Mouse (Mus musculus) liver, embryonic 16.5 days (tissue): ENCODE measurements around the gene Cenpm. TPM values are rescaled to one million over a fixed set of nuclear protein-coding genes. Genes with fewer than 3 reads are reported as not detected.
A peak's percentile ranks its signal among the peaks of the same experiment; 100 is the strongest.

Source experiments
- ATAC-seq: fragments of 200-750 bp; cut with Nextera tagmentation; 2 replicates; pipeline ENCODE4 v1.8.0; 2017; ENCODE audit warnings: low read depth, mild to moderate bottlenecking, moderate number of reproducible peaks, moderate library complexity
- H3K27ac ChIP-seq: fragments of 300-500 bp; sonication (generic); 2 replicates; pipeline ENCODE4 v1.5.1; 2014; ENCODE audit warnings: mild to moderate bottlenecking, low read length
- H3K27me3 ChIP-seq: fragments of 300-500 bp; sonication (generic); 2 replicates; pipeline ENCODE4 v1.6.1; 2014; ENCODE audit warnings: low read depth, low read length, mixed read lengths; ENCODE audit not compliant: control insufficient read depth, insufficient read depth
- H3K36me3 ChIP-seq: fragments of 300-500 bp; sonication (generic); 2 replicates; pipeline ENCODE4 v1.6.1; 2014; ENCODE audit warnings: mild to moderate bottlenecking; ENCODE audit not compliant: control insufficient read depth, insufficient read depth
- H3K4me1 ChIP-seq: fragments of 300-500 bp; sonication (generic); 2 replicates; pipeline ENCODE4 v1.6.1; 2014; ENCODE audit warnings: low read depth, low read length, mixed read lengths; ENCODE audit not compliant: control insufficient read depth
- H3K4me2 ChIP-seq: fragments of 300-500 bp; sonication (generic); 2 replicates; pipeline ENCODE4 v1.6.1; 2014; ENCODE audit warnings: low read depth, low read length, mixed read lengths
- H3K4me3 ChIP-seq: fragments of 300-500 bp; sonication (generic); 2 replicates; pipeline ENCODE4 v1.5.1; 2014; ENCODE audit warnings: low read depth, mild to moderate bottlenecking, low read length
- H3K9ac ChIP-seq: fragments of 300-500 bp; sonication (generic); 2 replicates; pipeline ENCODE4 v1.6.1; 2014; ENCODE audit warnings: low read depth, low read length
- H3K9me3 ChIP-seq: fragments of 300-500 bp; sonication (generic); replicated peaks from 2 replicates; pipeline ENCODE4 v1.6.1; 2016; ENCODE audit warnings: low read length; ENCODE audit not compliant: control insufficient read depth
- WGBS: fragments of 180-500 bp; shearing (Covaris S2); extraction: QIAGEN DNeasy Blood & Tissue Kit; methylation state at CpG from one replicate; pipeline ENCODE4 v1.1.7; 2014; ENCODE audit not compliant: insufficient replicate concordance; 5-methylcytosine and 5-hydroxymethylcytosine counted together
- polyA plus RNA-seq: library from polyadenylated mRNA; unstranded; fragments of >200 nt; fragmentation: Nextera tagmentation; extraction: Ambion mirVana; gene quantifications from 2 replicates; pipeline ENCODE4 v1.2.1, GENCODE M21; 2015

Gene Cenpm
- polyA plus RNA-seq, 1 experiment from 2014 or later, result 27.1 TPM

DNA sequence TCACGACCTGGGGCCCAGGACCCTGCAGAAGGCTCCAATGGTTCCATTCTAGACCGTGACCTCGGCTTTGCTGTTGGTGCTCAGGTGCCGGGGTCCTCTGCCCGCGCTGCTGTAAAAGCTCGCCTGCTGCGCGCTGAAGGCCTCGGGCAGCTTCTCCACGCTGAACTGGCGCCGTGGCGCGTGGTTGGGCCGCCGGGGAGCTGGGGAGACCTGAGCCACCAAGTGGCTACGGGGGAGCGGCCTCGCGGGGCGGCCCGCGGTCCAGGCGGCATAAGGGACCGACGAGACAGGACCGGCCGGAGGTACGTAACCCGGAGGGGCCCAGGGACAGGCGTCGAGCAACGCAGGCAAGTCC, 37.5 kb downstream of the Cenpm start:
- 61% methylated on average over 31 of the region's 34 CpGs for WGBS
- ATAC-seq, result no peak
- Histone ChIP-seq H3K4me1 (peaks cover 8% of the 10 kb centered on the region), H3K9ac (no peak overlapping the region), H3K9me3 (no peaks in the 10 kb centered on the region), H3K27ac (no peak overlapping the region), H3K4me2 (no peak overlapping the region), H3K36me3 (peaks cover 14% of the 10 kb centered on the region), H3K27me3 (peaks cover 45% of the 10 kb centered on the region), H3K4me3 (no peak overlapping the region)

DNA sequence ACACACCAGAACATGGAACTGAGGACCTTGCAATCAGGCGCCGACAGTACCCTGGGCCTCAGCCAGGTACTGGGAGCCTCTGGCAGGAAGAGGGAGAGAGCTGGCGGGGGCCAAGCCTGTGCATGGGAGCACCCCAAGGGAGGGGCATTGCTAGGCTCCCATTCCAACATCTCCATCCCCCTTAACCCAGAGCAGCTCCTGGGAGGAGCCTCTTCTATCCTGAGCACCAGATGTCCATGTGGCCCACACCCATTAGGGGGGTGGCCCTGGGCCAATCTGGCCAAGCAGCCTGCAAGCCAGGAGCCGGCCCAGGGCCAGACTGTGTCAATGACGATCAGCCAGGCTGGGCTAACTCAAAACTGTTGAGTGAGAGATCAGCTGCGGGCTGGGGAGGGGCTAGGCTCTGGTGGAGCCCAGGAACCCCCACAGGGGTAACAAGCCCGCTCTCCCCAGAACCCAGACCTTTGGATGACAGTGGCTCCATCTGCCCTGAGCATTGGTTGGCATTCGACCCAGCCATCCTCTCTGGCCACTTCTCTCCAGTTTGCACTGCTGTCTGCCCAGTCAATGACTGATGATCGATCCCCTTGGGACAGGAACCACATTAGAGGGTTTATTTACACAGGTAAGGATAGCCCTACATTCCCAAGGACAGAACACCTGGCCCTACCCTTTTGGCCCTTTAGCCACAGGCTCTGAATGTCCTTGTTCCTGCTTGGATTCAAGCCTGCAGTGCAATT, 38.0 kb downstream of the Cenpm start:
- no peak overlapping the region for H3K9ac ChIP-seq
- no peaks in the 10 kb centered on the region for H3K9me3 ChIP-seq
- no peak overlapping the region for H3K27ac ChIP-seq
- no peak overlapping the region for H3K4me2 ChIP-seq
- H3K36me3 ChIP-seq, result peaks cover 19% of the 10 kb centered on the region
- H3K4me3 ChIP-seq, result no peak overlapping the region
- 70% methylated on average over 9 of the region's 9 CpGs for WGBS
- peaks cover 39% of the 10 kb centered on the region for H3K27me3 ChIP-seq
- H3K4me1 ChIP-seq, result peaks cover 6% of the 10 kb centered on the region
- 0 out of 2 replicates have a peak, but pooled peaks have one; percentile 12 for ATAC-seq

DNA sequence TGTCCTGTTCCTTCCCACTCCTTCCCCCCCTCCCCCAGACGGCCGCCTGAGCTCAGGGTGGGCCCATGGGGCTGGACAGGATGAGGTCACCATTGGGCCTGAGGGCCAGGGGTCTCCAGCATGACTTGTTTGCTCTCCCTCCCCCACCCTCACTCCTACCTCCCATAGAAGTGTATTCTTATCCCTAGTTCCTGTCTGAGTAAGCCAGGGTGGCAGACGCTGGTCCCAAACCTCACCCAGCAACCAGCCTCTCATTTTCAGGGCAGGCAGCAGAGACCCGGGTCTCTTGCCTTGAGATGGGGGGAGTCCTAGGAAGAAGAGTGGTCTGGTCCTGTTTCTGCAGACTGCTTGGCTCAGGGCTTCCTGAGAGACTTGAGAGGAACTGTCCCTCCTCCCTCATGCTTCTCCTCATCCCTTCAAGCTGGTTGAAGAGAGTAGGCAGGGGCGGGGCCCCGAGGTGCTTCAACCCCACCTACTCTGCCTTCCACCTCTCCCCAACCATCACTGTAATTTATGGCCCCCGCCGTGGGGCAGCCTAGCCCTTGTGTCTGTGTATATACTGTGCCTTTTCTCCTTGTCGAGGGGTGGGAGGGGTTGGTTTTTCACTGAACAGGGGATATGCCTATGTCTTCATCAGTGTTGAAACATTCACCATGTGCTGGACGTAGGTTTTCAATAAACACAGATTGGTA, 39.7 kb downstream of the Cenpm start:
- H3K27me3 ChIP-seq, result peaks cover 22% of the 10 kb centered on the region
- no peak overlapping the region for H3K27ac ChIP-seq
- H3K4me1 ChIP-seq, result peaks cover 6% of the 10 kb centered on the region
- no peaks in the 10 kb centered on the region for H3K9me3 ChIP-seq
- 64% methylated on average over 10 of the region's 10 CpGs for WGBS
- no peak for ATAC-seq
- no peak overlapping the region for H3K4me2 ChIP-seq
- no peak overlapping the region for H3K4me3 ChIP-seq
- H3K9ac ChIP-seq, result no peak overlapping the region
- H3K36me3 ChIP-seq, result peaks cover 27% of the 10 kb centered on the region

DNA sequence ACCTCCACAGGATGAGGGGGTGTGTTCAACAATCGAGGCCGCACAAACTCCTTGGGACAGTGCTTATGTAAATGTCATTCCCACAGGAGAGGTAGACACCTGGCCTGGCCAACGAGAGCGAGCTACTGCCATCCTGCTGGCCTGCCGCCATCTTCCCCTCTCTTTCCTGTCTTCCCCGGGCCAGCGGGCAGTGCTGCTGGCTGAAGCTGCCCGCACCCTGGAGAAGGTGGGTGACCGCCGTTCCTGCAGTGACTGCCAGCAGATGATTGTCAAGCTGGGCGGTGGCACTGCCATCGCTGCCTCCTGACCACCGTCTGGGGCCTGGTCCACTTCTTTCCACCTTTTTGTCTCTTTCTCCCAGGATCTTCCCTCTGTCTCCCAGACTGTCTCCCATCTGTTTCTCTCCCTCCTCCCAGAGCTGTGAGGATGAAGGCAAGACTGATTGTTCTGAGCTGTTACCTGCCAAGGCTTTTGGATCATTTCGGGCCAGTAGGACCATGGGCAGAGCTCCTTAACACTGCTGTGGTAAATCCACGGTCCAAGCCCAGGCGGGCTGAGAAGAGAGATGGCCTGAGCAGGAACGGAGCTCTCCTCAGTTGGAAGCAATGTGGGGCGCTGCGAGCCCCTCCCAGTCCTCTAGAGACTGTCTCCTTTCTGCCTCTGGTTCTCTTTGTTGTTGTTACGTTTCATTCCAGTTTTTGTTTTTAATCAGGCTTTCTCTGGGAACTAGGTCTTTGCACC, 40.8 kb downstream of the Cenpm start:
- Histone ChIP-seq H3K9ac (no peak overlapping the region), H3K9me3 (no peaks in the 10 kb centered on the region), H3K4me3 (no peak overlapping the region), H3K27ac (no peak overlapping the region), H3K4me2 (no peak overlapping the region), H3K36me3 (peaks cover 35% of the 10 kb centered on the region), H3K4me1 (peaks cover 6% of the 10 kb centered on the region), H3K27me3 (peaks cover 13% of the 10 kb centered on the region)
- ATAC-seq, result no peak
- 88% methylated on average over 20 of the region's 20 CpGs for WGBS

DNA sequence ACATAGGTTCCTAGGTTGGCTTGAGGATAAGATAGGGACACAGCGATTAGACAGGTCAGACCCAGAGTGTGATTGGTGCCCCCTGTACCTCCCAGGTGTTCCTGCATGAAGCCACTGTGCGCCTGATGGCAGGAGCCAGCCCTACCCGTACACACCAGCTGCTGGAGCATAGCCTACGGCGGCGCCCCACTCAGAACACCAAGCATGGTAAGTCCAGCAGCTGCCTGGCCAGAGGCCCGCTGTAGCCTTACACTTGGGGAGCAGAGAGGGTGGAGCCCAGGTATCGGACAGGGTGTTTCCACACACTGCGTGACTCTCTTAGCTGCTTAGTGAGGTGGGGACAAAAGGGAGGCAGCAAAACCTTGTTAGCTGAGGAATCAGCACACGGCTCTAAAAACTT, 41.5 kb downstream of the Cenpm start:
- Histone ChIP-seq H3K36me3 (peaks cover 39% of the 10 kb centered on the region), H3K4me2 (no peak overlapping the region), H3K9me3 (no peaks in the 10 kb centered on the region), H3K27me3 (peaks cover 13% of the 10 kb centered on the region), H3K4me1 (peaks cover 6% of the 10 kb centered on the region), H3K27ac (no peak overlapping the region), H3K9ac (no peak overlapping the region), H3K4me3 (no peak overlapping the region)
- ATAC-seq, result no peak
- WGBS, result 89% methylated on average over 10 of the region's 10 CpGs

DNA sequence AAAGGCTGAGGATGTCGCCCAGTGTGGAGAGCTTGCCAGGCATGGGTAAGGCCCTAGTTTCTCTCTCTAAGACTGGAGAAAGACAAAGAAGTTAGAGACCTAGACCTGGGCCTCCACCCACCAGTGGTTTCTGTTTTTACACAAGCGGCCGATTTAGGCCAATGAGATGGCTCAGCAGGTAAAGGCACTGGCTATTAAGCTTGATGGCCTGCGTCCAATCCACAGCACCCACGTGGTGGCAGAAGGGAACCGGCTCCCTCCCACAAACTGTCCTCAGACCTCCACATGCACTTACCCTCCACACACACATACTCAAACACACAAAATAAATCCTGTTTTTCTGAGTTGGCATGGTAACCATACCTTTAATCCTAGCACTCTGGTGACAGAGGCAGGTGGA, 42.5 kb downstream of the Cenpm start:
- Histone ChIP-seq H3K36me3 (peaks cover 41% of the 10 kb centered on the region), H3K9ac (no peak overlapping the region), H3K4me3 (no peak overlapping the region), H3K4me2 (no peak overlapping the region), H3K27me3 (peaks cover 8% of the 10 kb centered on the region; the same call in 1 of the 2 replicates), H3K4me1 (peaks cover 6% of the 10 kb centered on the region), H3K9me3 (no peaks in the 10 kb centered on the region), H3K27ac (no peak overlapping the region)
- 87% methylated on average over 6 of the region's 6 CpGs for WGBS
- ATAC-seq, result no peak

DNA sequence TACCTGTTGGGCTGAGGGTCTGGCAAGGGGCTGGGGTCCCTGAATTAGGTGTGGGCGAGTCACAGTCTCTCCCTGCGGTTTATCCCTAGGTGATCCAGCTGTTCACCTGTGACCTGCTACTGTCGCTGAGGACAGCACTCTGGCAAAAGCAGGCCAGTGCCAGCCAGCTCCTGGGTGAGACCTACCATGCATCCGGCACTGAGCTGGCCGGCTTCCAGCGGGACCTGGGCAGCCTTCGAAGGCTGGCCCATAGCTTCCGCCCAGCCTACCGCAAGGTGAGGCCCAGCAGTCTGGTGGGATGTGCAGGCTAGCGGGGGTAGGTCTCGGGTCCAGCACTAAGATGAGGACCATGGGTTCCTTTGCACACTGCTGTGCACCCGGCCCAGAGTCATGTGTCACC, 45.0 kb downstream of the Cenpm start:
- 84% methylated on average over 12 of the region's 12 CpGs for WGBS
- Histone ChIP-seq H3K4me1 (no peaks in the 10 kb centered on the region), H3K4me2 (no peak overlapping the region), H3K27me3 (no peaks in the 10 kb centered on the region), H3K9me3 (no peaks in the 10 kb centered on the region), H3K4me3 (no peak overlapping the region), H3K36me3 (peaks cover 61% of the 10 kb centered on the region), H3K9ac (no peak overlapping the region), H3K27ac (no peak overlapping the region)
- no peak for ATAC-seq

DNA sequence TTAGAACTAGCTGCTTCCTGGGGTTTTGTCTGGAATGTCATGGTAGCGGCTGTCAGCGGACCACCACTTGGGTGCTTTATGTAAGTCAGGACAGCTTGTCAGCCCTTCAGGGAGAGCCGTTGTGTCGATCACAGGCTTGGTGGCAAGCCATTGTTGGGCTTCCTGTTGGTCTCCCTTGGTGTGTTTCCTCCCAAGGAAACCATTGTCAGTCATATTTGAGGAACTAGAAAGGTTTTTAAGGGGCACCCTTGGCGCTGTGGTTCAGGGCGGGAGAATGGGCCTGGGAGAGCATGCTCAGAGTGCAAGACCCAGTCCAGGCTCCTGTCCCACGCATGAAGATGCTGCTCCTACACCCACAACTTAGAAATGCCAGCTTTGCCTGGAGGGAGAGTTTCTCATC, 46.2 kb downstream of the Cenpm start:
- 63% methylated on average over 7 of the region's 7 CpGs for WGBS
- H3K9me3 ChIP-seq, result no peaks in the 10 kb centered on the region

DNA sequence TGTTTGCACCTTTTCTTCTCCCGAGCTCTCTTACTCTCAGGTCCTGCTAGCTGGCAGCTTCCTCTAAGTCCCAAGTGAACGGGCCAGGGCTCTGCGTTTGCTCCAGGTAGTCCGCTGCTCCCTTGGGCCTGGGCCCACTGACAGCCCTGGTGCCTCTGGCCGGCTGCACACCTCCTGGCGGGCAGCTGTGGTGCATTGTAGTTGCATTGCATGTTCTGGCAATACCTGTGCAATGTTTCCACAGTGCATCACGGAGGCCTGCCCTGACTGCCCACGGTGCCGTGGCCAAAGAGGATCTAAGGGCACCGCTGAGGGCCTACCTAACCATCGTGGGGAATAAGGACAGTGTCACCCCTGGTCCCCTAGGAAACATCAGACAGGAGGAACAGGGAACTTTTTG, 46.6 kb downstream of the Cenpm start:
- no peak overlapping the region for H3K4me2 ChIP-seq
- H3K36me3 ChIP-seq, result peaks cover 65% of the 10 kb centered on the region
- H3K27me3 ChIP-seq, result no peaks in the 10 kb centered on the region
- no peaks in the 10 kb centered on the region for H3K4me1 ChIP-seq
- no peaks in the 10 kb centered on the region for H3K9me3 ChIP-seq
- 59% methylated on average over 11 of the region's 11 CpGs for WGBS
- ATAC-seq, result no peak
- no peak overlapping the region for H3K4me3 ChIP-seq
- H3K27ac ChIP-seq, result no peak overlapping the region
- no peak overlapping the region for H3K9ac ChIP-seq

More for the DNA sequence above, 46.2 kb downstream of the Cenpm start:
- no peak for ATAC-seq
- Histone ChIP-seq H3K27ac (no peak overlapping the region), H3K4me3 (no peak overlapping the region), H3K36me3 (peaks cover 65% of the 10 kb centered on the region), H3K9ac (no peak overlapping the region), H3K4me1 (no peaks in the 10 kb centered on the region), H3K4me2 (no peak overlapping the region), H3K27me3 (no peaks in the 10 kb centered on the region)
